Mouse (Mus musculus) bone marrow macrophage, adult 2 months (primary cell): ENCODE measurements around the gene Lin37. TPM values are rescaled to one million over a fixed set of nuclear protein-coding genes. Genes with fewer than 3 reads are reported as not detected.

Source experiments
- H3K27ac ChIP-seq: 2 replicates; pipeline ENCODE4 v1.5.1; 2012; ENCODE audit warnings: low read depth, low read length; ENCODE audit not compliant: insufficient read depth
- H3K4me1 ChIP-seq: 2 replicates; pipeline ENCODE4 v1.6.1; 2012; ENCODE audit warnings: low read length; ENCODE audit not compliant: control insufficient read depth, insufficient read depth
- H3K4me3 ChIP-seq: 2 replicates; pipeline ENCODE4 v1.5.1; 2012; ENCODE audit warnings: mild to moderate bottlenecking, low read length, moderate library complexity; ENCODE audit not compliant: insufficient read depth
- CTCF ChIP-seq: IDR thresholded peaks from 2 replicates; pipeline ENCODE4 v1.5.1; 2012; ENCODE audit warnings: low read depth, mild to moderate bottlenecking, low read length, moderate library complexity
- POLR2A ChIP-seq: IDR thresholded peaks from 2 replicates; pipeline ENCODE4 v1.6.1; 2012; ENCODE audit warnings: mild to moderate bottlenecking, low read depth, low read length, borderline replicate concordance
- polyA plus RNA-seq: library from polyadenylated mRNA; stranded (reverse); fragments of >200 nt; gene quantifications from 2 replicates; pipeline ENCODE4 v1.2.4, GENCODE M21; 2012; ENCODE audit not compliant: missing spikeins, insufficient read depth, insufficient read length

Lin37 gene
- polyA plus RNA-seq, 1 experiment = 44.3 TPM

DNA sequence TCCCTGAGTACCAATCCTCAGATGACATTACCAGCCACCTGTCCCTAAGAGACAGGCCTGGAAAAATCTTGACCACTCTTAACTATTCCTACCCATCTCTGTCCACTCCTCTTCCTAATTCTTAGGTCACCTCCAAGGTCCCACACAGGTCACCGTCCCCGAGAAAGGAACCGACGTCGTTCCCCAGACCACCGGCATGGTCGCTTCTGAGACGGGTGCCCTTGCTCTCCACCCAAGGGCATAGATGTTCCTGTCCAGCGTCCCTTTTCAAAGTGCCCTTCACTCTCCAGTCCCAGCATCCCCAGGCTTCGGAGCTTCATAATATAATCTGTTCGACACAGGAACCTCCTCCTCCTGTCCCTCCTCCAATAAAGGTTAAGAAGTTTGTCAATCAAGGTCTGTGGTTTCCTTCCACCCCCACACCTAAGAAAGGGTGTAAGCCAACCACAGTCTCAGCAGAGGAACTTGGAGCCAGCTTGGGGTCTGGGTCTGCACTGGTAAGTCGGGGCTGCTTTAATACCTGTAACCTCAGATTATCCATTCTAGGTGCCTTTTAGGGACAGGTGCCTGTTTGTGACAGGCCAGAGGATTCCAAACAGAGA lies 5.4 kb upstream of the Lin37 start, which contains the start of gene Igflr1:
TSS of gene Igflr1 (plus strand) at position 458 of the 602 bp plus-strand sequence.
- H3K4me3 ChIP-seq = no peak within 1 kb of the TSS
- H3K4me1 ChIP-seq = peaks cover 6% of the 10 kb centered on the region
- TF ChIP-seq CTCF = no peak
- TF ChIP-seq POLR2A = no peak
- no peak within 1 kb of the TSS for H3K27ac ChIP-seq

DNA sequence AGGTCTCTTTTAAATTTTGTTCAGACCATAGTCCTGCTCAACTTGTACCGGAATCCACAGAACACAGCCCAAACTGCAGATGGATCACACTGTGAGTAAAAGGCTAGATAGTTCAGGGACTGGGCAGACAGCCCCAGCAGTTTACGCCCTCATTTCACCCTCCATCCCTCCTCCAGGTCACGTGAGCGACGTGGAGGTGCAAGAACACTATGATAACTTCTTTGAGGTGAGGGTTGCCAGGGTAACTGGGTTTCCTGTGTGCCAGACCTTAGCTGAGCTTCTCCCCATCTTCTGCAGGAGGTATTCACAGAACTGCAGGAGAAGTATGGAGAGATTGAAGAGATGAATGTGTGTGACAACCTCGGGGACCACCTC lies 4.3 kb upstream of the Lin37 start:
- H3K4me3 ChIP-seq = peak overlapping the region; percentile 69
- H3K27ac ChIP-seq = no peak overlapping the region
- TF ChIP-seq CTCF (no peak), POLR2A (no peak)
- peaks cover 9% of the 10 kb centered on the region for H3K4me1 ChIP-seq

DNA sequence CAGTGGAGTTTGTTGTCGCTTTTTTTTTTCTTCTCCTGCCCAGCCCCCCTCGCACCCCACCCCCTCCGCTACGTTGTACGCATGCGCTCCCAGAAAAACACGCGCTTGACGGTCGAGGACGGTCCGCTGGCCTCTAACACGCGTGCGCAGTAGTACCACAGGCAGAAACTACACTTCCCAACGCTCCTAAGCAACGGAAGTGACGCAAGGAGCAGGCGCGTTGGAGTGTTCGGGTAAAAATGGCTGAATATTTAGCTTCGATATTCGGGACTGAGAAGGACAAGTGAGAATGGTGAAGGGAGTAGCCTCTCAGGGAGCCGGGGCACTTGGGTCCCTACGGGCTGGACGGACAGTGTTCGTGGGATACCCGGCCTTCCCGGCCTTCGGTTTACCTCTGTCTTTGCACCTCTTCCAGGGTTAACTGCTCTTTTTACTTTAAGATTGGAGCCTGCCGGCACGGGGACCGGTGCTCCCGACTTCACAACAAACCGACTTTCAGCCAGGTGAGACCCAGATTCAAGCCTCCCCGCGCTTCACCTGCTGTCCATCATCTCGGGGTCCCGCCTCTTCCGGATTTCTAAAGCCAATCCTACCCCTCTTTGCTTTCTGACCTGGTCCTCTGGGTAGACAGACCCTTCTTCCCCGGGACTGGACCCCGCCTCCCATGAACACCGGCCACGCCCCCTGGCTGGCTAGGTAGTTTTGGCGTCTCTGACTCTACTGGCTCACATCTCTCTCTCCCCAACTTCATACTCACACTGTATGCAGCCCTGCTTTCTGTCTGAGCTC lies 3.7 kb upstream of the Lin37 start, which contains the start of the genes U2af1l4, Gm49396 and Psenen:
TSS of gene U2af1l4 (plus strand) at position 185 of the 789 bp plus-strand sequence.
TSS of gene Gm49396 (plus strand) at position 228 of the 789 bp plus-strand sequence.
TSS of gene Psenen (minus strand) at position 511 of the 789 bp plus-strand sequence.
- Histone ChIP-seq H3K4me3 (peak within 1 kb of the TSS; percentile 69), H3K27ac (peak within 1 kb of the TSS; percentile 69), H3K4me1 (peaks cover 12% of the 10 kb centered on the region)
- TF ChIP-seq CTCF (no peak), POLR2A (no peak)

DNA sequence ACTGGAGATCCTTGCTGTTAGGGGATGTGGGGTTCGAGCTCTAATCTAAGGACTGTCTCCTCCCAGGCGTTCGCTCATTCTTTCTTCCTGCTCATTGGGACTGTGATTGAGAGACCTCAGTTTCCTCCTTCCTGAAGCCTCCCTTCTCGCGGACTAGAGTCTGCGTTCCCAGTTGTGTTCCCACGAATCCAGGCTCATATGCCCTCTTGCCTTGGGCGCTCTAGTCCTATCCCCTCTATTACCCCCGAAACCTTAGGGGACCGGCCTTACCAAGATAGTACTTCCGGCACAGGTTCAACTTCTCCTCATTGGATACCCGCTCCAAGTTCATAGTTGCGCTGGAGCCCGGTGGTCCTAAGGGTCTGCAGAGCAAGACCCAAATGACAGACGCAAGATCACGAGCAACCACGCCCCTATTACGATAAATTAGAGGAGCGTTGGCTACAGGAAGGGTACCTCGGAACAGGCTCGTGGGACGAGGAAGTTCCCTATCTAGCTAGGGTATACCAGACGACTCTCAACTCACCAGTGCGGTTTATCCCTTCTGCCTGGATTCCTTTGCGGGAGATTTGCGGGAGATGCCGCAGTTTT lies 3.0 kb upstream of the Lin37 start:
- no peak for TF ChIP-seq POLR2A
- TF ChIP-seq CTCF = no peak
- Histone ChIP-seq H3K4me3 (peak overlapping the region; percentile 67), H3K27ac (peak overlapping the region; percentile 62), H3K4me1 (peaks cover 15% of the 10 kb centered on the region)

DNA sequence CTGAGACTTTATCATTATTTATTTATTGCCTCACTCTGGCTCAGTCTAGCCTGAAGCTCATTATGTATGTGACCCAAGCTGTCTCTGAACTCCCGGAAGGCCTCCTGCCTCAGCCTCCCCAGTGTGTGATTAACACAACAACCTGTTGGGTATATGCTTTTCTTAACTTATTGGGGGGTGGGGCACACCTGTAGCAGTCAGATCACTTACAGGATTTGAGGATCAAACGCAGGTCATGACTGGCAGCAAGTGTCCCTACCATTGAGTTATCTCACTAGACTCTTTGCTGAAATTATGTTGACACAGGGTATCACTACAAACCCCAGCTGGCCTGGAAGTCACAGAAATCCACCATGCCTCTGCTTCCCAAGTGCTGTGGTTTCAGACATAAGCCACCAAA lies 658 bp upstream of the Lin37 start:
- Histone ChIP-seq H3K4me3 (no peak overlapping the region), H3K27ac (no peak overlapping the region), H3K4me1 (peaks cover 15% of the 10 kb centered on the region)
- TF ChIP-seq CTCF (no peak), POLR2A (no peak)

DNA sequence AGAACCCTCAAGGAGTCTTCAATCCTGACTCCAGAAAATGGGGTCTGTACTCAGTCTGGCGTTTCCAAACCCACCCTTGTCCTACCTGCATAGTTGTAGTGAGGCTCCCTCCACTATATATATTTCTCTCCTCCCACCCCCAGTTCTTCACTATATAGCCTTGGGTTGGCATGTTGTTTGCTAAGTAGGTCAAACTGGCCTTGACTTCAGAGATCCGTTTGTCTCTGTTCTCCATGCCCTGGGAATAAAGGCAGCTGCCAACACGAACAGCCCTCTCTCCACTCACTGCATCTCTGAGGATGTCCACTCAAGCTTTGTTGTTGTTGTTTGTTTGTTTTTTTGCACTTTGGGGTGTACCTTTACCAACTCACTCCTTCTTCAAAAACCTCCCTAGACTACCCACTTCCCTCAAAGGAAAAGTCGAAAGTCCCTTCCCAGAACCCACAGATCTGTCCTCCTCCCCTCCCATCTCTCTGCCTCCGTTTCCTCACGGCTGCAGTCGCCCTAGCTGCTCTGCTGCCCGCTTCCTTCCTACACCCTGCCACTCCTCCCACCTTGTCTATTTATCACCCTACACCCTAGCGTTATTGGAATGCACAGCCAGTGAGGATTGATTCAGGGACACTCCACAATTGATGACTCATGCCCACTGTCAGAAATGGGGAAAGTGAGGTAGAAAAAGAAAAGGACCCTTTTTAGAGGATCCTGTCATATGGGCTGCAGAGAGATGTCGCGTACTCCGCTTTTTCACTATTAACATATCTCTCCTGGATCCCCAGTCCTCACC lies 789 bp downstream of the Lin37 start:
- peaks cover 12% of the 10 kb centered on the region for H3K4me1 ChIP-seq
- no peak for TF ChIP-seq CTCF
- no peak for TF ChIP-seq POLR2A
- H3K4me3 ChIP-seq = peak overlapping the region; percentile 86

DNA sequence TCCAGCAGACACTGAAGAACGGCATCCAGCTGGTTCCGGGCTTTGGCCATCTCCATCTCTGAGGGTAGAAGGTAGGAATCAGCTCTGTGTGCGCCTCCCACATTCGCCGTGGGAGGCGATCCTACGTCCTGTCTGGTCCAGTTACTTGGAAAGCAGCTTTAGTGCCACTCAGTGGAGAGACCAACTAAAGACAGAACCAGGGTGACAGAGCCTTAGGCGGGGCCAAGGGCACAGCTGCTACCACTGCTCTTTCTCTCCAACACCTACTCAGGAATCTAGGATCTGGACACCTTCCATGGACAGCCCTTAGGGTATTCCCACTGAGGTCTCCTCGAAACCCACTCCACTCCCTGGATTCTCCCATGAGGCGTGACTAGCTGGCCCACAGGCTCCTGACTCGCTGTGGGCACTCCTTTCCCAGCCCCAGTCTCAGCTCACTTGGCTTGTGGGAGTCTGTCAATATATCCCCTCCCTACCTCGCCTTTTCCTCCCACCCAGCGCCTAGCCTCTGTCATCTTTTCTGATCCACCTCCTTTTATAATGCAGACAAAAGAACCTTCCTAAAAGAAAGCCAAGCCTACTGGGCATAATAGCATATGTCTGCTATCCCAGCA lies 1.6 kb downstream of the Lin37 start:
- TF ChIP-seq CTCF (no peak), POLR2A (no peak)
- no peak overlapping the region for H3K27ac ChIP-seq
- peak overlapping the region; percentile 86 for H3K4me3 ChIP-seq
- peaks cover 17% of the 10 kb centered on the region for H3K4me1 ChIP-seq

More for the DNA sequence above, 789 bp downstream of the Lin37 start:
- peak overlapping the region; percentile 67 for H3K27ac ChIP-seq

DNA sequence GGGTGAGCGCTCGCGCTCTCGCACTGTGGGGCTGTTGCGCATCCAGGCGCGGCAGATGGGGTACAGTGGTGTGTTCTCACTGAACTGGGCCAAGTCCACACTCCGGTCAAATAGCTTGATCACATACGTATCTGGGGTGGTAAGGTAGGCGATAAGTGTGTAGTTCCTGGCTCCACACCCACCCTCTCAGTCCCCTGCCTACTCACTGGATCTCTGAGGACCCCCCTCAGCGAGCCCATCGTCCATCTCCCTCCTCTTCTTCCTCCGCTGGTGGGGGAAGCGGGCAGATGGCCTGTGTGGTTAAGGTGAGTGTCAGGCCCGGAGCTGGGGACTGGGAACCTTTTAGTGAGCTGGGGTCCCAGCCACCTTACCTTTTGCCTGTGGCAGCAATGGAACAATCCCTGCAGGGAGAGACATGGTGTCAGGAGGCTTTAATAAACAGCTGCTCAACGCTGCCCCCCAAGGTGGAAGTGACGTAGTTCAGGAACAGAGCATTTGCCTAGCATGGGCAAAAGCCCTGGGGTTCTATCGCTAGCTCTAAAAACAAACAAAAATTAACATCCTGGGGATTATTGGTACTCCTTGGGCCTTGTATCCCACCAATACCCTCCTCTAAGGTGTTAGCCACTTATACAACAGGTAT lies 2.6 kb downstream of the Lin37 start:
- Histone ChIP-seq H3K27ac (no peak overlapping the region), H3K4me3 (no peak overlapping the region), H3K4me1 (peaks cover 17% of the 10 kb centered on the region)
- TF ChIP-seq CTCF = no peak
- TF ChIP-seq POLR2A = no peak
